Mouse (Mus musculus): ENCODE results near the gene Gm45717.

The Gm45717 gene

GRCm38 (mm10) chr7:140902036-140902875 lies 53.5 kb downstream of the Gm45717 start:
- peak; percentile 21 for DNase-seq

GRCm38 (mm10) chr7:140900220-140900619 lies 55.5 kb downstream of the Gm45717 start, which contains the start of gene Cox8b:
Cox8b (minus strand) TSS chr7:140900446.
- peak; percentile 25 for DNase-seq

Data from lung, postnatal 10 days (tissue).